Mouse (Mus musculus): ENCODE measurements around the gene Nln. TPM values are rescaled to one million over a fixed set of nuclear protein-coding genes. Genes with fewer than 3 reads are reported as not detected.

Nln gene
- total RNA-seq, 2 experiments from 2014 or later: 20.6 to 20.7 TPM

GRCm38 (mm10) chr13:104035651-104036050 lies 73.8 kb downstream of the Nln start:
- Histone ChIP-seq H3K27ac (peak overlapping the region; percentile 5; the same call in 1 of the 2 replicates), H3K4me3 (no peak overlapping the region)
- no peak for DNase-seq (ENCODE audit: low spot score in 2 of 2)
- no peak for TF ChIP-seq CTCF (conservative IDR thresholded peaks at IDR 0.05)

- DNase-seq (ENCODE audit: low spot score in 2 of 2): no peak
- H3K27ac ChIP-seq: peak overlapping the region; percentile 58
- H3K4me3 ChIP-seq: no peak overlapping the region
- TF ChIP-seq CTCF (conservative IDR thresholded peaks at IDR 0.05): no peak
Measured at GRCm38 (mm10) chr13:104034854-104035253, 74.6 kb downstream of the Nln start.

GRCm38 (mm10) chr13:104032620-104033133 lies 76.7 kb downstream of the Nln start:
- DNase-seq (ENCODE audit: low spot score in 2 of 2): no peak
- no peak for TF ChIP-seq CTCF (conservative IDR thresholded peaks at IDR 0.05)
- H3K4me3 ChIP-seq: no peak overlapping the region
- peak overlapping the region; percentile 78 for H3K27ac ChIP-seq

- Histone ChIP-seq H3K27ac (peak overlapping the region; percentile 78), H3K4me3 (no peak overlapping the region)
- DNase-seq (ENCODE audit: low spot score in 2 of 2): no peak
- no peak for TF ChIP-seq CTCF (conservative IDR thresholded peaks at IDR 0.05)
Measured at GRCm38 (mm10) chr13:104031821-104032331, 77.5 kb downstream of the Nln start.

- TF ChIP-seq CTCF (conservative IDR thresholded peaks at IDR 0.05): no peak
- no peak for DNase-seq (ENCODE audit: low spot score in 2 of 2)
- H3K27ac ChIP-seq: peak overlapping the region; percentile 78
- no peak overlapping the region for H3K4me3 ChIP-seq
Measured at GRCm38 (mm10) chr13:104030956-104031355, 78.5 kb downstream of the Nln start.

- Histone ChIP-seq H3K4me3 (no peak overlapping the region), H3K27ac (no peak overlapping the region)
- TF ChIP-seq CTCF (conservative IDR thresholded peaks at IDR 0.05): no peak
- no peak for DNase-seq (ENCODE audit: low spot score in 2 of 2)
Measured at GRCm38 (mm10) chr13:104029511-104029910, 79.9 kb downstream of the Nln start.

- TF ChIP-seq CTCF (conservative IDR thresholded peaks at IDR 0.05): no peak
- H3K4me3 ChIP-seq: no peak overlapping the region
- no peak for DNase-seq (ENCODE audit: low spot score in 2 of 2)
- no peak overlapping the region for H3K27ac ChIP-seq
Measured at GRCm38 (mm10) chr13:104029089-104029488, 80.3 kb downstream of the Nln start.

GRCm38 (mm10) chr13:104026525-104026924 lies 82.9 kb downstream of the Nln start:
- H3K27ac ChIP-seq: no peak overlapping the region
- TF ChIP-seq CTCF (conservative IDR thresholded peaks at IDR 0.05): no peak
- no peak overlapping the region for H3K4me3 ChIP-seq
- DNase-seq (ENCODE audit: low spot score in 2 of 2): no peak

GRCm38 (mm10) chr13:104025710-104025995 lies 83.8 kb downstream of the Nln start:
- peak overlapping the region; percentile 33 for H3K4me3 ChIP-seq
- H3K27ac ChIP-seq: peak overlapping the region; percentile 77
- TF ChIP-seq CTCF (conservative IDR thresholded peaks at IDR 0.05): no peak
- DNase-seq (ENCODE audit: low spot score in 2 of 2): no peak

GRCm38 (mm10) chr13:104024856-104025709 lies 84.3 kb downstream of the Nln start:
- DNase-seq (ENCODE audit: low spot score in 2 of 2): no peak
- peak overlapping the region; percentile 77 for H3K27ac ChIP-seq
- H3K4me3 ChIP-seq: peak overlapping the region; percentile 33
- TF ChIP-seq CTCF (conservative IDR thresholded peaks at IDR 0.05): no peak

- Histone ChIP-seq H3K27ac (peak overlapping the region; percentile 77; the same call in 1 of the 2 replicates), H3K4me3 (no peak overlapping the region)
- no peak for TF ChIP-seq CTCF (conservative IDR thresholded peaks at IDR 0.05)
- DNase-seq (ENCODE audit: low spot score in 2 of 2): no peak
Measured at GRCm38 (mm10) chr13:104024275-104024674, 85.1 kb downstream of the Nln start.

GRCm38 (mm10) chr13:104023356-104023911 lies 86.0 kb downstream of the Nln start:
- DNase-seq (ENCODE audit: low spot score in 2 of 2): peak; percentile 41 to 44
- no peak overlapping the region for H3K4me3 ChIP-seq
- TF ChIP-seq CTCF (conservative IDR thresholded peaks at IDR 0.05): no peak

GRCm38 (mm10) chr13:104018466-104019076 lies 90.8 kb downstream of the Nln start:
- Histone ChIP-seq H3K4me3 (no peak overlapping the region), H3K27ac (peak overlapping the region; percentile 51; the same call in 1 of the 2 replicates)
- no peak for TF ChIP-seq CTCF (conservative IDR thresholded peaks at IDR 0.05)
- DNase-seq (ENCODE audit: low spot score in 2 of 2): no peak

More at GRCm38 (mm10) chr13:104023356-104023911, 86.0 kb downstream of the Nln start:
- peak overlapping the region; percentile 77; the same call in 1 of the 2 replicates for H3K27ac ChIP-seq

All from layer of hippocampus, adult 2 months (tissue).